Mouse (Mus musculus) embryo, embryonic 11 days (tissue): ENCODE measurements at regions not wholly inside any gene's neighbourhood (a gene's known extent, or its start where the extent isn't known, plus 50 kb on each side); places are given as distances from the start of the nearest gene placed in this dataset.
"Not testable (repeated sequence)": the region's sequence is repeated elsewhere in the genome, so short reads cannot be mapped to it uniquely, and the experiment has no call there.

Experiments used
- DNase-seq: peaks from one replicate; pipeline ENCODE4 v3.0.0-alpha.2; 2015

GRCm38 (mm10) chr3:69669541-69669940, 52.2 kb upstream of the Nmd3 start:
- DNase-seq: no peak

- DNase-seq: no peak
Measured at GRCm38 (mm10) chr3:69667820-69668219, 54.0 kb upstream of the Nmd3 start.

GRCm38 (mm10) chr3:69667359-69667758, 54.4 kb upstream of the Nmd3 start:
- no peak for DNase-seq

- no peak for DNase-seq
Measured at GRCm38 (mm10) chr3:69664277-69664676, 57.5 kb upstream of the Nmd3 start.

- no peak for DNase-seq
Measured at GRCm38 (mm10) chr3:69658185-69658584, 59.4 kb upstream of the B3galnt1 start.

GRCm38 (mm10) chr3:69657570-69657969, 58.8 kb upstream of the B3galnt1 start:
- DNase-seq: no peak

GRCm38 (mm10) chr3:69655651-69656050, 56.9 kb upstream of the B3galnt1 start:
- DNase-seq: peak; percentile 28

GRCm38 (mm10) chr3:69655001-69655400, 56.2 kb upstream of the B3galnt1 start:
- peak; percentile 24 for DNase-seq

- not testable (repeated sequence) for DNase-seq
Measured at GRCm38 (mm10) chr3:69653361-69653760, 54.6 kb upstream of the B3galnt1 start.

GRCm38 (mm10) chr3:69649561-69649960, 50.8 kb upstream of the B3galnt1 start:
- DNase-seq: no peak
